Mouse (Mus musculus) CD4-positive, CD25-positive, alpha-beta regulatory T cell, adult 2 months (primary cell): ENCODE data around the gene Dip2b.
A peak's percentile ranks its signal among the peaks of the same experiment; 100 is the strongest.
"Not testable (repeated sequence)": the region's sequence is repeated elsewhere in the genome, so short reads cannot be mapped to it uniquely, and the experiment has no call there.

Experiments used
- DNase-seq: peaks from one replicate; pipeline ENCODE4 v3.0.0-alpha.2; 2012; ENCODE audit warnings: low read depth, low spot score

The Dip2b gene

DNA sequence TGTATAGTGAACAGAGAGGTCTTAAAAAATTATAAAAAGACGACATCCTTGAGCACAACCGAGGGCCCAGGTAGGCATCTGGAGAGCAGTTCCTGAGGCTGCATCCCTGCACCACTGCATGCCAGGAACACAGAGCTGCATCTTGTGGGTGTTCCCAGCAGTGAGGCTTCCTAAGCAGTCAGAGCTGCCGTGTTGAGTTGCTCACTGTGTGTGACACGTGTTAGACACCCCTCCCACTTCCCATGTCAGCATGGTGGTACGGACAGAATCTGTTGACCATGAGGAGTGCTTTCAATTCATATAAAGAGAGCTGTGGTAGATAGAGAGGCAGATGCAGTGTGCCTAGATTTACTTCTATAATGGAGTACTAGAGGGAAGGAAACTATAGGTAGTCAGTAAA is 218.8 kb downstream of the Dip2b start:
- DNase-seq, result no peak

DNA sequence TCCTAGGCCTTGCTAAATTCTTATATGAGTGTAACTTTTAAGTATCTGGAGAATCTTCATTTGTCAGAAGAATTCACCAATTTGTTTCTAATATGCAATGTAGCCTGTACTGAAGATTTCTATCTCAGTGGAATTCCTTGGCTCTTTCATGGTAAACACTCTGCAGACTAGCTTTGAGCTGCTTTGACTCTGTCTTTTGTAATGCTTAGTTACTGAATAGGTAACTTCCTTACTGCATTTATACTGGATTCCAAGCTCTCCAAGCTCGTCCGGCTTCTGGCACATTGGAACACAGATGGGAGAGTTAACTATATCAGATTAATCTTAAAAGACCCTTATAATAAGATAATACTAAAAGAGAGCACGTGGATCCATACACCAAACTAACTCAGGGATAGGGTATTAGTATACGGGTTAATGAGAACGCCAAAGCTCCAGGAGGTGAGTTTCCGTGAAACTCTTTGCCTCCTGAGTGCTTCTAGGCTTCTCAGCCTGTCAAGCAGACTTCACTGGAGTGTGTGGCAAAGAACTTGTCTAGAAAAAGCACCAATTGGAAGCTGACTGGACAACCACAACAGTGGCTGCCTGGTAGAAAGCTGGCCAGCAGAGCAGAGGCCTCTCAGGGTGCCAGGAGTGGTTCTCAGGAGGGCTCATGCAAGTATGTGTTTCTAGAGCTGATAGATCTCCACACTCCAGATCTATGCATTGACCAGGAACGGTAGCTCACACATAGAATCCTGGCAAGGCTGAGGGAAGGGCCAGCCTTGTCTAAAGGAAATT is 220.4 kb downstream of the Dip2b start:
- DNase-seq, result no peak

DNA sequence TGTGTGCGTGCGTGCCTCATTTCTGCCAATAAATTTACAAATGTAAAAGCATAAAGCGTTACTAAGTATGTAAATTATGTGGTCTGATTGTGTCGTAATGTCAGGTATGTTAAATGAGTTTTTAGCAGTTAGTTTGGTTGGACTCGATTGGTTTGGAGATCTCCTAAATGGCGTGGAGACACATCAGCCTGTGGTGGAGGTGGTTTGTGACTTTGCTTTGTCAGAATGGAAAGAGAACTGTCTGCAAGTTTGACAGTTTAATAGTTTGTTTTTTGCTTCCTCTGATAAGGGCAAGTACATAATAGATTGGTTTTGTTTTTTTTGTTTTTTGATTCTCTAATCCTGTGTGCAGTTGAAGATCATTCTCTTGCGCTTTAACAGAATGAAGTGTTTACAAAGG is 221.9 kb downstream of the Dip2b start:
- DNase-seq, result not testable (repeated sequence)

DNA sequence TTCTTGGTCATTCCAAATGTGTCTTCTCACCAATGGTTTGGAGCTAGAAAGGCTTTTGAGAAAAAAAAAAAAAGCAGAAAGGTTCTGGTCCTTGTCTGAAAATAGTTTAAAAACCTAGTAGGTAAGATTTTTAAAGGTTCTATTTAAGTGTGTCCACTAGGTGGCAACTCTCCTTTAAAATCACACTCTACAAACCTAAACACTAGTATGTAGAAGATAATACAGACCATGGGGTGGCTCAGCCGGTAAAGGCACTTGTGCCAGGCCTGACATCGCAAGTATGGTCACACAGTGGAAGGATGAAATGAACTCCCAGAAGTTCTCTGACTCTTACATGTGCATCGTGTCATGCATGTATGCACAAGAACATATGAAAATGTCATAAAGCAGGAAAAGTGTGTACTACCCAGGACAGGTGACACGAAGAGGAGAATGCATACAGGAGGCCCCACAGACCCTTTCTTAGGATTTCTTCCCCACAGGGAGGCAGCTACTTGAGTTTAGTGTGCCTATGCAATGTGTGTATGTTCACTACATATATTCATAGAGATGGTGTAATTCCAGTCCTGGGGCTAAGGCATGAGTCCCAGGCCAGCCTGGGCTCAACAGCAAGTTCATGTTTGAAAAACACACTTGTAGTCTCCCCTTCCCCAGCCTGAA is 224.9 kb downstream of the Dip2b start:
- DNase-seq, result peak; percentile 36

DNA sequence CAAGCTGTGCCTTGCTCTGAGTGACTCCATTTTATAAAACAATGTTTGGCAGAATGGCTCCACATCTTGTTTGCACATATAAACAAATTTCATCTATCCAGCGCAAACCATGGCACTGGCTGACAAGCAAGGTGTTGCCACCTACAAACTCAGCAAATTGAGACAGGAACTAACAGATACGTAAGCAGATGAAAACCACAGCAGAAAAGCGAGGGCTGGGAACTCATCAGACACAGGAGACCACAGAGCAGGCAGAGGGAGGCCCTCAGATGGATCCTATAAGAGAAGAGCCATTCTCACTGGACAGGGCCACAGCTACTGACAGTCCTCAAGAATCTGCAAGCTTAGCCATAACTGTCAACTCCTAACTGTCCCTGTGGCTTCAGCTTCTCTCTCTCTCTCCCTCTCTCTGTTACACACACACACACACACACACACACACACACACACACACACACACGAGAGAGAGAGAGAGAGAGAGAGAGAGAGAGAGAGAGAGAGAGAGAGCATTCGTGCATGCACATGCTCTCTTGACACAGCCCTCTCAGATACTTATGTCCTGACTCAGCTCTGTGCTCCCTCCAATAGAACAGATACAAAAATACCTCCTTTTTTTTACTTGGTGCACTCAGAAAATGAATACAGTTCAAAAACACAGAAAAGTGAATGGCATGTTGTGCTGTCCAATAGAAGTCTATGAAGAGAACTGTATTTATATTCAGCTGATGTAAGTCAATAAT is 227.3 kb downstream of the Dip2b start:
- no peak for DNase-seq

DNA sequence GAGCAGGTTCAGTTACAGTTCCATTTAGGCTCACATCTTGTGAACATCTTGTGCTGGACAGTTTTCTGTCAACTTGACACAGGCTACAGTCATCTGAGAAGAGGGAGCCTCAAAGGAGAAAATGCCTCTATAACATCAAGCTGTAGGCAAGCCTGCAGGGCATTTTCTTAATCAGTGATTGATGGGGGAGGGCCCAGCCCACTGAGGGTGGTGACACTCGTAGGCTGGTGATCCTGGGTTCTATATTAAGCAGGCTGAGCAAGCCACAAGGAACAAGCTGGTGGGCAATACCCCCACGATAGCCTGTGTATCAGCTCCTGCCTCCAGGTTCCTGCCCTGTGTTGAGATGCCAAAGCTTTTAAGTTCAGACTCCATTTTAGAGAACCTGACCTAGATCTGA is 230.5 kb downstream of the Dip2b start:
- DNase-seq, result no peak
